Mouse (Mus musculus) CH12.LX (cell line): ENCODE measurements around the gene Nptx1.

ENCODE experiments used
- BHLHE40 ChIP-seq: IDR thresholded peaks from 2 replicates; pipeline ENCODE4 v1.6.1; 2011; ENCODE audit warnings: mild to moderate bottlenecking, low read depth, low read length, improper control_type of control experiment
- CHD2 ChIP-seq: IDR thresholded peaks from 2 replicates; pipeline ENCODE4 v1.6.1; 2011; ENCODE audit warnings: low read length, improper control_type of control experiment
- CTCF ChIP-seq, 2 experiments: IDR thresholded peaks in 1 of 2; conservative IDR thresholded peaks in 1 of 2; 2 replicates each; pipeline ENCODE4 v1.5.1; 2011 to 2012; ENCODE audit warnings: low read depth in 2 of 2, low read length in 2 of 2, improper control_type of control experiment in 1 of 2, inconsistent platforms in 1 of 2, mild to moderate bottlenecking in 1 of 2, moderate library complexity in 1 of 2
- POLR2A ChIP-seq: IDR thresholded peaks from 2 replicates; pipeline ENCODE4 v1.6.1; 2011; ENCODE audit warnings: low read depth, mild to moderate bottlenecking, improper control_type of control experiment, low read length
- SMC3 ChIP-seq: IDR thresholded peaks from 2 replicates; pipeline ENCODE4 v1.6.1; 2011; ENCODE audit warnings: low read depth, low read length, improper control_type of control experiment
- USF1 ChIP-seq: IDR thresholded peaks from 2 replicates; pipeline ENCODE4 v1.6.1; 2014; ENCODE audit warnings: low read depth, mild to moderate bottlenecking, inconsistent platforms, low read length, improper control_type of control experiment
- USF2 ChIP-seq: conservative IDR thresholded peaks from 2 replicates; pipeline ENCODE4 v1.6.1; 2011; ENCODE audit warnings: low read depth, low read length, improper control_type of control experiment
- ZNF384 ChIP-seq: IDR thresholded peaks from 2 replicates; pipeline ENCODE4 v1.6.1; 2012; ENCODE audit warnings: low read depth, low read length, improper control_type of control experiment, inconsistent platforms

DNA sequence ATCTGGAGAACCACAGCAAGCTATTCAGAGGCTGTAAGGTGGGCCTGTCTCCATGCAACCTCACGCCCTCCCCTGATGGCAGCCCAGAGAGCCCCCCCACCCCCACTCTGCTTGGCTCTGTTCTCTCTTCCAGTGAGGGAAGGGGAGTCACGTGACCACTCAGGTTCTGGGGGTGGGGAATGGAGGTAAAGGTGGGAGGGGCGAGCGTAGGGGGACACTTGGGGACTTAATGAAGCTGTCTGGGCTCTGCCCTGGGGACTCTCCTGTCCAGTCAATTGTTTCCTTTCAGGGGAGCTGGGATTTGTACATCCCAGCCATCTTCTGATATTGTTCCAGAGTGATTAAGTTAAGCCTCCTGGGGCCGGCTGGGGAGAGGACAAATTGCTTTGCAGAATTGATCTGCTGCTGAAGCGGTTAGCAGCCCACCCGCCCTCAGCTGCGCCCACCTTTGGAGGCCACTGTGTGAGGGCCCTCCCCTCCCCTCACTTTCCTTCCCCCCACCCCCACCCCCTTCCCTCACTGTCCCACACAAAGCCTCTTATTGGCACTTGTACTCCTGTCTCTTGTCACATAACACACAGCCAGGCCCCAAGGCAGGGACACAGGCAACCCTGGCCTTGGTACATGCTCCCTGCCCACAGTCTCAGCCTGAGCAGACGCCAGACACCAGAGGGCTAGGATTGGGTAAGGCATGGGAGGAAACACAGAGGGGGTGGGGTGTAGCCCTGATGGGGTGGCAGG is 11.5 kb upstream of the Nptx1 start:
- TF ChIP-seq CTCF (conservative IDR thresholded peaks at IDR 0.05 in 1 of 2, IDR thresholded peaks at IDR 0.05 in 1 of 2; ENCODE audit: low read depth in 2 of 2, low read length in 2 of 2) (no peak), USF2 (no peak), POLR2A (no peak), BHLHE40 (peak; percentile 19; the same call in 1 of the 2 replicates), USF1 (peak; percentile 38), CHD2 (no peak), SMC3 (no peak), ZNF384 (no peak)
